Mouse (Mus musculus) CH12.LX (cell line): ENCODE results near the gene D6Ertd527e.

Experiments used
- POLR2A ChIP-seq: IDR thresholded peaks from 2 replicates; pipeline ENCODE4 v1.6.1; 2011; ENCODE audit warnings: low read depth, mild to moderate bottlenecking, improper control_type of control experiment, low read length
- ZC3H11A ChIP-seq: IDR thresholded peaks from 2 replicates; pipeline ENCODE4 v1.6.1; 2012; ENCODE audit warnings: low read depth, mild to moderate bottlenecking, inconsistent platforms, low read length, improper control_type of control experiment

GRCm38 (mm10) chr6:87115981-87116380 lies 11.4 kb downstream of the D6Ertd527e start:
- TF ChIP-seq POLR2A = no peak
- TF ChIP-seq ZC3H11A = no peak
